Mouse (Mus musculus) cerebellum, adult 18-20 months (tissue): ENCODE measurements at regions not wholly inside any gene's neighbourhood (a gene's known extent, or its start where the extent isn't known, plus 50 kb on each side); places are given as distances from the start of the nearest gene placed in this dataset.

Source experiments
- DNase-seq, 2 experiments: peaks; one replicate each; pipeline ENCODE4 v3.0.0; 2021

GRCm38 (mm10) chr8:42973619-42974539 is 167.4 kb downstream of the Triml1 start:
- DNase-seq: no peak

- no peak for DNase-seq
Measured at GRCm38 (mm10) chr8:42972545-42972944, 168.7 kb downstream of the Triml1 start.

GRCm38 (mm10) chr8:42967862-42968395 is 173.4 kb downstream of the Triml1 start:
- DNase-seq: no peak

DNA sequence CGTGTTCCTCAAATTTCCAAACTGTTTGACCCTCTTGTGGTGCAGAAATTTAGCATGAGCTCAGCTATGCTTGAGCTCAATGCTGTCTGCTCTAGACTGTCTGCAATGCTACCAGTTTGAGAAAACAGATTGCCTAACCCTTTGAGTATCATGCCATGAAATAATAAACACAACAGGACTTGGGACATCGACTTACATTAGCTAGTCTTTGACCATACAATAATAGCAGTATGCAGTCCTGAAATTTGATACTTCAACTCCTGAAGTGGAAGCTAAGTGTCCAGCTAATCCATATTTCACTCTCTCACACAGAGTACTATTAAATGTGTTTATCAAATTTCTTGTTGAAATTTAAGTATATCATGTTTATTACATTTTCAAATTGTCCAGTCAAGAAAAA is 176.8 kb downstream of the Triml1 start:
- no peak for DNase-seq

DNA sequence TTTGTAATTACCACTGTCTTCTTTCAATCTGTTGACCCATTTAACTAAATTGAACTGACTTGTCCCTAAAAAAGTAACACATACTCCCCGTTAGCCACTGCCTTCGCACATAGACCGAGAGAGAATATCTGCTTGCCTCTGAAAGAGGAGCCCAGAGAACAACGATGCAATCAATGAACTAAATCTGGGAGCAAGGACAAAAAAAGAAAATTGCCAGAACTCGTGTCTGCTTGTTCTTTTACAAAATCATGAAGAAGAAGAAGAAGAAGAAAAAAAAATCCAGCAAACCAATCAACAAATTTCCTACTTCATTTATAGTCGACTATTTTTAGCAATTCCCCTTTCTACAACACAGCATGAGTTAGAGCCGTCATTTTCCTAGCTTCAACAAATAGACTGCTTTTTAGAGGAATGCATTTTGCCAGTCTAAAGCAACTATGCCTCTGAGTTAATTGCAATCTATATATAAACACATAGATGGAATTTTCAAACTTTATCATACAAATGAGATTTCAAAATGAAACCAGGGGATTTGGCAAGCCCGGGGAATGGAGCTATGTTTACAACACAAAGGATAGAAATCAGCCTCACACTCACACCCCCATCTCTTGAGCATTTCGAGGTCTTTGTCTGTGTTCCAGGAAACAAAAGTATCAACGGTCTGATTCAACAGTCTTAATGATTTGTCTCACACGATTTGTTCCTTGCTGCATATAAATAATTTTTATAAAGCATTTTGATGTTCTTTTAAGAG is 183.1 kb downstream of the Triml1 start:
- no peak for DNase-seq

GRCm38 (mm10) chr8:42932609-42933008 is 208.7 kb downstream of the Triml1 start:
- no peak for DNase-seq

- DNase-seq: no peak
Measured at GRCm38 (mm10) chr8:42891658-42892057, 249.6 kb downstream of the Triml1 start.

- no peak for DNase-seq
Measured at GRCm38 (mm10) chr8:42886516-42886915, 254.8 kb downstream of the Triml1 start.

GRCm38 (mm10) chr8:42870262-42870661 is 271.0 kb downstream of the Triml1 start:
- peak in 1 of 2 experiments; percentile 10 for DNase-seq
